In the genomic region with DNA sequence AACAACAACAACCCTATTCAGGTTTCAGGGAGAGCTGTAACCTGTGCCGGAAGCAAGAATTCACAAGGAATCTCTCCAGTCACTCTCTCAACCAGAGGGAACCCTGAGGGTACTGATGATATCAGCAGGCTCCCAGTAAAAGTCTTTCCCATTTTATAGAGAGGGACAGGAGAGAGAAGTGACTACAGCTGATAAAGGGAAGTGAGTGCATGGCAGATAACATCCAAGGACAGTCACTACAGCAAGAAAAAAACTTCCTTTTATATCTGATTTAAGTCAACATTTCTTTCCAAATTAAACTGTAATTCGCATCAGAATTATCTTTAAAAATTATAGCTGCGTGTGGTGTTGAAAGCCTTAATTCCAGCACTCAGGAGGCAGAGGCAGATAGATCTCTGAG, we compare ENCODE assay signal across 20 mouse cellular contexts.
"Had no signal": no experiment of that assay in that cellular context is flagged by ENCODE, and none has a peak within 500 bp of the region (broad histone marks: within the 10 kb centered on the region; RNA-seq: fewer than 3 reads in every experiment).

No protein-coding gene starts in this region.

- H3K36me3 ChIP-seq: lung, embryonic 15.5 days; midbrain, embryonic 12.5 days; neural tube, embryonic 13.5 days; neural tube, embryonic 15.5 days had no signal

- H3K27me3 ChIP-seq: lung, embryonic 15.5 days; midbrain, embryonic 12.5 days; neural tube, embryonic 13.5 days; neural tube, embryonic 15.5 days had no signal

- DNase-seq: lung, adult 2 months; lung, postnatal 14 days; lung, postnatal 36 days; midbrain, embryonic 14.5 days; retina, postnatal 1 day; right cerebral cortex, adult 18-20 months; right cerebral cortex, postnatal 25 days; right cerebral cortex, postnatal 4 days; spleen, adult 18-20 months; thymus, adult 18-20 months; thymus, postnatal 14 days; thymus, postnatal 36 days had no signal

- H3K4me3 ChIP-seq: lung, embryonic 15.5 days; midbrain, embryonic 12.5 days; myocyte; neural tube, embryonic 13.5 days; neural tube, embryonic 15.5 days had no signal

- ATAC-seq: lung, postnatal 0 days; midbrain, embryonic 16.5 days had no signal

- H3K9me3 ChIP-seq: lung, embryonic 15.5 days; midbrain, embryonic 12.5 days; neural tube, embryonic 13.5 days; neural tube, embryonic 15.5 days had no signal

- H3K27ac ChIP-seq: lung, embryonic 15.5 days; macrophage; midbrain, embryonic 12.5 days; neural tube, embryonic 13.5 days; neural tube, embryonic 15.5 days had no signal

- H3K4me2 ChIP-seq: lung, embryonic 15.5 days; midbrain, embryonic 12.5 days; neural tube, embryonic 13.5 days; neural tube, embryonic 15.5 days had no signal

- H3K9ac ChIP-seq: lung, embryonic 15.5 days; midbrain, embryonic 12.5 days; neural tube, embryonic 13.5 days; neural tube, embryonic 15.5 days had no signal
